Mouse (Mus musculus): ENCODE data around the gene Tuba3a. TPM values are rescaled to one million over a fixed set of nuclear protein-coding genes. Genes with fewer than 3 reads are reported as not detected.

Gene Tuba3a
- polyA plus RNA-seq, 1 experiment from 2014 or later, result 0.45 TPM

GRCm38 (mm10) chr6:125302231-125302982 lies 16.6 kb upstream of the Tuba3a start:
- Histone ChIP-seq H3K27me3 (replicated peaks; ENCODE audit: control insufficient read depth, insufficient read depth, low read length) (no peaks in the 10 kb centered on the region), H3K27ac (replicated peaks; ENCODE audit: low read depth, low read length) (peak overlapping the region; percentile 48), H3K4me2 (ENCODE audit: low read depth, low read length) (0 out of 2 replicates have a peak overlapping the region, but pooled peaks have one; percentile 20), H3K4me3 (ENCODE audit: low read depth, low read length) (no peak overlapping the region), H3K9ac (ENCODE audit: low read depth, low read length) (no peak overlapping the region), H3K4me1 (ENCODE audit: control insufficient read depth, insufficient read depth, low read length) (no peaks in the 10 kb centered on the region), H3K36me3 (ENCODE audit: control insufficient read depth, insufficient read depth, low read length) (peaks cover 6% of the 10 kb centered on the region), H3K9me3 (ENCODE audit: control insufficient read depth, low read length) (no peaks in the 10 kb centered on the region)
- ATAC-seq (ENCODE audit: low read depth), result no peak
- peak; percentile 45 for DNase-seq (ENCODE audit: low spot score)
- WGBS, result 64% methylated on average over 24 of the region's 24 CpGs

GRCm38 (mm10) chr6:125300982-125301381 lies 15.1 kb upstream of the Tuba3a start:
- no peaks in the 10 kb centered on the region for H3K27me3 ChIP-seq (replicated peaks; ENCODE audit: control insufficient read depth, insufficient read depth, low read length)
- no peaks in the 10 kb centered on the region for H3K9me3 ChIP-seq (ENCODE audit: control insufficient read depth, low read length)
- H3K4me2 ChIP-seq (ENCODE audit: low read depth, low read length), result no peak overlapping the region
- no peaks in the 10 kb centered on the region for H3K36me3 ChIP-seq (ENCODE audit: control insufficient read depth, insufficient read depth, low read length)
- WGBS, result 62% methylated on average over 1 of the region's 1 CpGs
- no peak overlapping the region for H3K27ac ChIP-seq (replicated peaks; ENCODE audit: low read depth, low read length)
- ATAC-seq (ENCODE audit: low read depth) (peak; percentile 75; the same call in 1 of the 2 replicates), DNase-seq (ENCODE audit: low spot score) (no peak)
- H3K9ac ChIP-seq (ENCODE audit: low read depth, low read length), result no peak overlapping the region
- H3K4me1 ChIP-seq (ENCODE audit: control insufficient read depth, insufficient read depth, low read length), result no peaks in the 10 kb centered on the region
- no peak overlapping the region for H3K4me3 ChIP-seq (ENCODE audit: low read depth, low read length)

GRCm38 (mm10) chr6:125297149-125297820 lies 11.4 kb upstream of the Tuba3a start:
- H3K4me2 ChIP-seq (ENCODE audit: low read depth, low read length), result no peak overlapping the region
- H3K27ac ChIP-seq (replicated peaks; ENCODE audit: low read depth, low read length), result no peak overlapping the region
- H3K9me3 ChIP-seq (ENCODE audit: control insufficient read depth, low read length), result no peaks in the 10 kb centered on the region
- no peak overlapping the region for H3K4me3 ChIP-seq (ENCODE audit: low read depth, low read length)
- H3K27me3 ChIP-seq (replicated peaks; ENCODE audit: control insufficient read depth, insufficient read depth, low read length), result no peaks in the 10 kb centered on the region
- no peaks in the 10 kb centered on the region for H3K36me3 ChIP-seq (ENCODE audit: control insufficient read depth, insufficient read depth, low read length)
- 66% methylated on average over 5 of the region's 5 CpGs for WGBS
- DNase-seq (ENCODE audit: low spot score) (no peak), ATAC-seq (ENCODE audit: low read depth) (no peak)
- no peak overlapping the region for H3K9ac ChIP-seq (ENCODE audit: low read depth, low read length)
- no peaks in the 10 kb centered on the region for H3K4me1 ChIP-seq (ENCODE audit: control insufficient read depth, insufficient read depth, low read length)

DNA sequence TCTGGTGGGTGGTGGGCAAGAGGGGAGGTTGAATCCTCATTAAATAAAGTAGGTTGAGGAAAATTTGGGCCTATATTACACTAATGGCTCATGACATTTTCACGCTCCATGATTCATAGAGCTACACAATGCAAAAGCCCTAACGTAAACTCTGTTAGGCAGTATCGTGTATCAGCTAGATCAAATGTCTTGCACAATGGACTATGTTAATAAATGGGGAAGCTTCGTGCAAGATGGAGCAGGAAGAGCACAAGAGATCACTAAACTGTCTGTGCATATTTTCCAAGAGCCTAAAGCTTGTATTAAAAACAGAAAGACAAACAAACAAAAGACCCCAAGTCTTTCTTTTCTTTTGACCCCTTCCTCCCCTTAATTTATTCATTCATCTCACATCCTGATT lies 8.2 kb upstream of the Tuba3a start:
- 72% methylated on average over 4 of the region's 4 CpGs for WGBS
- no peak for ATAC-seq (ENCODE audit: low read depth)

DNA sequence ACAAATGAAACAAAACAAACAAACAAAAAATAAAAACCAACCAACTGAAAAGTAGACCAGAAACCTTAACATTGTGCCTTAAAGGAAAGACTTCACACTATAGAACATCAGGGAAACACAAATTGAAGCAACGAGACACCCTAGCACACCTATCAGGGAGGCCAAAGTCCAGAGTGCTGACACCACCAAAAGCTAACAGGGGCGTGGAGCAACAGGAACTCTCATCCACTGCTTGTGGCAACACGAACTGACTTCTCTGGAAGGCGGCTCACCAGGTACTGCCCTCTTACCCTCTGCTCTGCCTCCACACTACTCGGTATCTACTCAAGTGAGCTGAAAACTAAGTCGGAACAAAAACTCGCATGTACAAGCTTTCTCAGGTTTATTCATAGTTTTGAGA lies 6.4 kb upstream of the Tuba3a start:
- no peaks in the 10 kb centered on the region for H3K36me3 ChIP-seq (ENCODE audit: control insufficient read depth, insufficient read depth, low read length)
- no peak overlapping the region for H3K4me2 ChIP-seq (ENCODE audit: low read depth, low read length)
- no peaks in the 10 kb centered on the region for H3K4me1 ChIP-seq (ENCODE audit: control insufficient read depth, insufficient read depth, low read length)
- H3K4me3 ChIP-seq (ENCODE audit: low read depth, low read length), result no peak overlapping the region
- H3K27me3 ChIP-seq (replicated peaks; ENCODE audit: control insufficient read depth, insufficient read depth, low read length), result no peaks in the 10 kb centered on the region
- DNase-seq (ENCODE audit: low spot score), result no peak
- WGBS, result 94% methylated on average over 7 of the region's 7 CpGs
- H3K9ac ChIP-seq (ENCODE audit: low read depth, low read length), result no peak overlapping the region
- no peak for ATAC-seq (ENCODE audit: low read depth)
- H3K9me3 ChIP-seq (ENCODE audit: control insufficient read depth, low read length), result no peaks in the 10 kb centered on the region
- H3K27ac ChIP-seq (replicated peaks; ENCODE audit: low read depth, low read length), result no peak overlapping the region

More for the DNA sequence above, 8.2 kb upstream of the Tuba3a start:
- no peak overlapping the region for H3K9ac ChIP-seq (ENCODE audit: low read depth, low read length)
- no peaks in the 10 kb centered on the region for H3K4me1 ChIP-seq (ENCODE audit: control insufficient read depth, insufficient read depth, low read length)
- no peaks in the 10 kb centered on the region for H3K36me3 ChIP-seq (ENCODE audit: control insufficient read depth, insufficient read depth, low read length)
- no peak overlapping the region for H3K4me3 ChIP-seq (ENCODE audit: low read depth, low read length)
- H3K27ac ChIP-seq (replicated peaks; ENCODE audit: low read depth, low read length), result no peak overlapping the region
- no peaks in the 10 kb centered on the region for H3K9me3 ChIP-seq (ENCODE audit: control insufficient read depth, low read length)
- no peak for DNase-seq (ENCODE audit: low spot score)
- H3K4me2 ChIP-seq (ENCODE audit: low read depth, low read length), result no peak overlapping the region
- H3K27me3 ChIP-seq (replicated peaks; ENCODE audit: control insufficient read depth, insufficient read depth, low read length), result no peaks in the 10 kb centered on the region

DNA sequence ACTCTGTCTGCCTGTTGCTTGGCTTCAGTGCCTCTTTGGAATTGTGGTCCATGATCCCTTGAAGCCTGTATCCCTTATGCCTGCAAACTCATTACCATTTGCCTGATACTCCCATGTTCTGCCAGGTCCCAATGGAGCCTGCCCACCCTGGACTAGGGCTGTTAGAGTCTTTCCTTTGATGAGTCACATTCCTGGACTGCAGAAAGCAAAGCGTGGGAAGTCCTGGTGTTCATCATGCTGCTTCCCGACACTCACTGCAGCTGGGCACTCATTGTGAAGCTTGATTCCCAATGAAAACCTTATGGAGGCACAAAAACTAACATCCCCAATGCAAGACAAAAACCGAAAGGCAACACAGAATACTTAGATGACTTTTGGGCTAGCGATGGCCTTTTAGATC lies 5.5 kb upstream of the Tuba3a start:
- 63% methylated on average over 4 of the region's 4 CpGs for WGBS

GRCm38 (mm10) chr6:125288730-125289129 lies 2.9 kb upstream of the Tuba3a start:
- ATAC-seq (ENCODE audit: low read depth), result no peak
- Histone ChIP-seq H3K27me3 (replicated peaks; ENCODE audit: control insufficient read depth, insufficient read depth, low read length) (no peaks in the 10 kb centered on the region), H3K9me3 (ENCODE audit: control insufficient read depth, low read length) (0 out of 2 replicates have a peak, but pooled peaks cover 3% of the 10 kb centered on the region), H3K4me1 (ENCODE audit: control insufficient read depth, insufficient read depth, low read length) (no peaks in the 10 kb centered on the region), H3K27ac (replicated peaks; ENCODE audit: low read depth, low read length) (no peak overlapping the region), H3K9ac (ENCODE audit: low read depth, low read length) (no peak overlapping the region), H3K36me3 (ENCODE audit: control insufficient read depth, insufficient read depth, low read length) (no peaks in the 10 kb centered on the region), H3K4me2 (ENCODE audit: low read depth, low read length) (no peak overlapping the region), H3K4me3 (ENCODE audit: low read depth, low read length) (no peak overlapping the region)
- 72% methylated on average over 5 of the region's 5 CpGs for WGBS
- no peak for DNase-seq (ENCODE audit: low spot score)

More for the DNA sequence above, 5.5 kb upstream of the Tuba3a start:
- Histone ChIP-seq H3K4me1 (ENCODE audit: control insufficient read depth, insufficient read depth, low read length) (no peaks in the 10 kb centered on the region), H3K27me3 (replicated peaks; ENCODE audit: control insufficient read depth, insufficient read depth, low read length) (no peaks in the 10 kb centered on the region), H3K4me3 (ENCODE audit: low read depth, low read length) (no peak overlapping the region), H3K36me3 (ENCODE audit: control insufficient read depth, insufficient read depth, low read length) (no peaks in the 10 kb centered on the region), H3K27ac (replicated peaks; ENCODE audit: low read depth, low read length) (no peak overlapping the region), H3K9me3 (ENCODE audit: control insufficient read depth, low read length) (no peaks in the 10 kb centered on the region), H3K9ac (ENCODE audit: low read depth, low read length) (no peak overlapping the region), H3K4me2 (ENCODE audit: low read depth, low read length) (no peak overlapping the region)
- DNase-seq (ENCODE audit: low spot score) (no peak), ATAC-seq (ENCODE audit: low read depth) (no peak; the same call in 1 of the 2 replicates)

- Histone ChIP-seq H3K36me3 (ENCODE audit: control insufficient read depth, insufficient read depth, low read length) (no peaks in the 10 kb centered on the region), H3K27ac (replicated peaks; ENCODE audit: low read depth, low read length) (no peak overlapping the region), H3K4me3 (ENCODE audit: low read depth, low read length) (no peak overlapping the region), H3K27me3 (replicated peaks; ENCODE audit: control insufficient read depth, insufficient read depth, low read length) (no peaks in the 10 kb centered on the region), H3K9ac (ENCODE audit: low read depth, low read length) (no peak overlapping the region), H3K4me1 (ENCODE audit: control insufficient read depth, insufficient read depth, low read length) (no peaks in the 10 kb centered on the region), H3K9me3 (ENCODE audit: control insufficient read depth, low read length) (0 out of 2 replicates have a peak, but pooled peaks cover 3% of the 10 kb centered on the region), H3K4me2 (ENCODE audit: low read depth, low read length) (no peak overlapping the region)
- DNase-seq (ENCODE audit: low spot score) (no peak), ATAC-seq (ENCODE audit: low read depth) (no peak)
- WGBS, result 63% methylated on average over 4 of the region's 4 CpGs
These were observed 1.1 kb upstream of the Tuba3a start for GRCm38 (mm10) chr6:125286944-125287343.
